Mouse (Mus musculus) stomach, embryonic 15.5 days (tissue): ENCODE measurements around the gene Gja4. TPM values are rescaled to one million over a fixed set of nuclear protein-coding genes. Genes with fewer than 3 reads are reported as not detected.

Experiments
- ATAC-seq: fragments of 200-750 bp; cut with Nextera tagmentation; 2 replicates; pipeline ENCODE4 v1.8.0; 2017; ENCODE audit warnings: low read depth, moderate number of reproducible peaks, moderate TSS enrichment; ENCODE audit not compliant: insufficient read depth, low FRiP score
- H3K27ac ChIP-seq: fragments of 300-500 bp; sonication (generic); 2 replicates; pipeline ENCODE4 v1.5.1; 2015; ENCODE audit warnings: mild to moderate bottlenecking, inconsistent platforms
- H3K27me3 ChIP-seq: fragments of 300-500 bp; sonication (generic); replicated peaks from 2 replicates; pipeline ENCODE4 v1.6.1; 2015; ENCODE audit warnings: inconsistent platforms
- H3K36me3 ChIP-seq: fragments of 300-500 bp; sonication (generic); 2 replicates; pipeline ENCODE4 v1.6.1; 2015; ENCODE audit warnings: inconsistent platforms
- H3K4me1 ChIP-seq: fragments of 300-500 bp; sonication (generic); 2 replicates; pipeline ENCODE4 v1.6.1; 2015; ENCODE audit warnings: inconsistent platforms
- H3K4me2 ChIP-seq: fragments of 300-500 bp; sonication (generic); 2 replicates; pipeline ENCODE4 v1.6.1; 2015; ENCODE audit warnings: mild to moderate bottlenecking, inconsistent platforms
- H3K4me3 ChIP-seq: fragments of 300-500 bp; sonication (generic); replicated peaks from 2 replicates; pipeline ENCODE4 v1.5.1; 2015; ENCODE audit warnings: inconsistent platforms
- H3K9ac ChIP-seq: fragments of 300-500 bp; sonication (generic); 2 replicates; pipeline ENCODE4 v1.6.1; 2015; ENCODE audit warnings: inconsistent platforms
- H3K9me3 ChIP-seq: fragments of 300-500 bp; sonication (generic); 2 replicates; pipeline ENCODE4 v1.6.1; 2016; ENCODE audit warnings: inconsistent platforms
- WGBS: fragments of 180-500 bp; shearing (Covaris S2); methylation state at CpG from one replicate; pipeline ENCODE4 v1.1.7; 2015; 5-methylcytosine and 5-hydroxymethylcytosine counted together
- polyA plus RNA-seq: library from polyadenylated mRNA; unstranded; fragments of >200 nt; fragmentation: Nextera tagmentation; extraction: Ambion mirVana; gene quantifications from 2 replicates; pipeline ENCODE4 v1.2.1, GENCODE M21; 2015

Gene Gja4
- polyA plus RNA-seq, result 15.2 and 15.9 TPM in 2 replicates

DNA sequence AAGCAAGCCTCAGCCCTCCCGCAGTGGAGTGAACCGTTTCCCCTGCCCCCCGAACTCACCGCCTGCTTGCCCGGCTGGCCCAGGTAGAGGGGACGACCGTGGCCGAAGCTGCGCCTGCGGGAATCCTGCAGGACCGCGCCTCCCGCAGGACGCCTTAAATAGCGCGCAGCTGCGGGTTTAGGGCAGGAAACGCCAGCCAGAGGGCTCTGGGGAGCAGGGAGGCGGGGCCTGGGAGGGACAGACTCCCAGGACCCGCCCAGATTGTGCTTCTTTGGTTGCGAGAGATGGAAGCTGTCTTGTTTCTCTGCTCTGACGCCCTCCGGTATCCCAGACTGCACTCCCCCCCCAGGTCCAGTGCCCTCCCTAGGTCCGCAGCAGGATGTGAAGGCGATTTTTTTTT is at the start of gene Gja4:
Gene Gja4, minus strand, starts transcription at position 179 of the 400 bp plus-strand sequence.
- H3K27ac ChIP-seq, result no peak within 1 kb of the TSS
- H3K4me1 ChIP-seq, result no peaks in the 10 kb centered on the region
- peak within 1 kb of the TSS; percentile 2; the same call in 1 of the 2 replicates for H3K9ac ChIP-seq
- peak within 1 kb of the TSS; percentile 78 for H3K4me2 ChIP-seq
- no peaks in the 10 kb centered on the region for H3K9me3 ChIP-seq
- peak; percentile 72; the same call in 1 of the 2 replicates for ATAC-seq
- H3K36me3 ChIP-seq, result no peaks in the 10 kb centered on the region
- peaks cover 28% of the 10 kb centered on the region for H3K27me3 ChIP-seq
- peak within 1 kb of the TSS; percentile 42 for H3K4me3 ChIP-seq
- 0% methylated on average over 25 of the region's 25 CpGs for WGBS

GRCm38 (mm10) chr4:127363331-127363730 is 49.5 kb upstream of the Gja4 start:
- no peak overlapping the region for H3K4me3 ChIP-seq
- no peak overlapping the region for H3K4me2 ChIP-seq
- H3K27me3 ChIP-seq, result no peaks in the 10 kb centered on the region
- H3K36me3 ChIP-seq, result no peaks in the 10 kb centered on the region
- WGBS, result 51% methylated on average over 4 of the region's 4 CpGs
- H3K9me3 ChIP-seq, result no peaks in the 10 kb centered on the region
- H3K9ac ChIP-seq, result no peak overlapping the region
- ATAC-seq, result no peak
- H3K27ac ChIP-seq, result no peak overlapping the region
- no peaks in the 10 kb centered on the region for H3K4me1 ChIP-seq

- Histone ChIP-seq H3K4me1 (no peaks in the 10 kb centered on the region), H3K4me2 (no peak overlapping the region), H3K27me3 (no peaks in the 10 kb centered on the region), H3K36me3 (no peaks in the 10 kb centered on the region), H3K4me3 (no peak overlapping the region), H3K9me3 (no peaks in the 10 kb centered on the region), H3K27ac (no peak overlapping the region), H3K9ac (no peak overlapping the region)
- 75% methylated on average over 3 of the region's 3 CpGs for WGBS
- ATAC-seq, result no peak
Observed at GRCm38 (mm10) chr4:127362520-127362919, 48.7 kb upstream of the Gja4 start.

GRCm38 (mm10) chr4:127358018-127358417 is 44.2 kb upstream of the Gja4 start, which contains the start of gene Gjb5:
Gene Gjb5 (minus strand): TSS chr4:127358181.
- H3K27ac ChIP-seq, result no peak within 1 kb of the TSS
- H3K9ac ChIP-seq, result no peak within 1 kb of the TSS
- no peaks in the 10 kb centered on the region for H3K9me3 ChIP-seq
- ATAC-seq, result peak; percentile 59; the same call in 1 of the 2 replicates
- H3K27me3 ChIP-seq, result no peaks in the 10 kb centered on the region
- H3K36me3 ChIP-seq, result no peaks in the 10 kb centered on the region
- H3K4me3 ChIP-seq, result no peak within 1 kb of the TSS
- H3K4me1 ChIP-seq, result peaks cover 15% of the 10 kb centered on the region; the same call in 1 of the 2 replicates
- H3K4me2 ChIP-seq, result no peak within 1 kb of the TSS
- 27% methylated on average over 5 of the region's 5 CpGs for WGBS

- 37% methylated on average over 15 of the region's 15 CpGs for whole genome bisulfite sequencing
- H3K4me2 ChIP-seq, result no peak overlapping the region
- H3K4me1 ChIP-seq, result peaks cover 15% of the 10 kb centered on the region; the same call in 1 of the 2 replicates
- no peaks in the 10 kb centered on the region for H3K36me3 ChIP-seq
- H3K9me3 ChIP-seq, result no peaks in the 10 kb centered on the region
- H3K27ac ChIP-seq, result no peak overlapping the region
- ATAC-seq, result no peak
- H3K4me3 ChIP-seq, result no peak overlapping the region
- H3K27me3 ChIP-seq, result no peaks in the 10 kb centered on the region
- no peak overlapping the region for H3K9ac ChIP-seq
Observed at GRCm38 (mm10) chr4:127354506-127355485, 41.0 kb upstream of the Gja4 start.

DNA sequence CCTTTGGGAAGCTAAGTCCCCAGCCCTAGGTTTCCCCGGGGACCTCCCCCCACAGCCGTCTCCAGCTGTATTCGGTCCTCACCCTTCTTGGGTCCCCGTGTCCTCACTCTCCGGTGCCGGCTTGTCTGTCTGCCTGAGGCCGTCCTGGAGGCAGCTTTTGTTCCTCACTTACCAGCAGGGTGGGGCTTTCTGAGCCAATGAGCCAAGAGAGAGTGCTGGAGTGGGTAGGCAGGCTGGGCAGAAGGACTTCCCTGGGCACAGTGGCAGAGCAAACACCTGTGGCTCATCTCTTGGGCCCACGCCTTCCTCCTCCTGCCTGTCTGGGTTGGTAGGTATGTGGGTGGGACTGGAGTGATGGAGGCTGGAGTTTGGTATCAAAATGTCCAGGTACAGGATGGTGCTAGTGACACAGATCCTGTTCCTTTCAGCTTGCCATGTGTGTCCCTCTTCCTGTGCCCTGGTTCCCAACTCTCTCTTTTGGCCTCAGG is 40.2 kb upstream of the Gja4 start, which contains the start of gene Gjb4:
Gene Gjb4, minus strand, starts transcription at position 131 of the 488 bp plus-strand sequence.
- no peak within 1 kb of the TSS for H3K27ac ChIP-seq

GRCm38 (mm10) chr4:127352594-127352993 is 38.8 kb upstream of the Gja4 start:
- no peak overlapping the region for H3K27ac ChIP-seq
- no peaks in the 10 kb centered on the region for H3K27me3 ChIP-seq
- H3K9me3 ChIP-seq, result no peaks in the 10 kb centered on the region
- no peak for ATAC-seq
- H3K4me1 ChIP-seq, result peaks cover 15% of the 10 kb centered on the region; the same call in 1 of the 2 replicates
- H3K36me3 ChIP-seq, result no peaks in the 10 kb centered on the region
- H3K4me3 ChIP-seq, result no peak overlapping the region
- no peak overlapping the region for H3K4me2 ChIP-seq
- 34% methylated on average over 1 of the region's 1 CpGs for WGBS
- H3K9ac ChIP-seq, result no peak overlapping the region

More for the DNA sequence above, 40.2 kb upstream of the Gja4 start, which contains the start of gene Gjb4:
- H3K9ac ChIP-seq, result no peak within 1 kb of the TSS
- no peaks in the 10 kb centered on the region for H3K36me3 ChIP-seq
- no peaks in the 10 kb centered on the region for H3K27me3 ChIP-seq
- H3K4me3 ChIP-seq, result no peak within 1 kb of the TSS
- ATAC-seq, result no peak
- H3K4me1 ChIP-seq, result peaks cover 15% of the 10 kb centered on the region; the same call in 1 of the 2 replicates
- no peaks in the 10 kb centered on the region for H3K9me3 ChIP-seq
- H3K4me2 ChIP-seq, result no peak within 1 kb of the TSS
- WGBS, result 50% methylated on average over 8 of the region's 8 CpGs

GRCm38 (mm10) chr4:127349560-127350300 is 35.9 kb upstream of the Gja4 start:
- Histone ChIP-seq H3K36me3 (no peaks in the 10 kb centered on the region), H3K4me3 (no peak overlapping the region), H3K9me3 (no peaks in the 10 kb centered on the region), H3K27ac (no peak overlapping the region), H3K4me1 (peaks cover 10% of the 10 kb centered on the region; the same call in 1 of the 2 replicates), H3K27me3 (no peaks in the 10 kb centered on the region), H3K4me2 (no peak overlapping the region), H3K9ac (no peak overlapping the region)
- 46% methylated on average over 4 of the region's 4 CpGs for WGBS
- ATAC-seq, result no peak

DNA sequence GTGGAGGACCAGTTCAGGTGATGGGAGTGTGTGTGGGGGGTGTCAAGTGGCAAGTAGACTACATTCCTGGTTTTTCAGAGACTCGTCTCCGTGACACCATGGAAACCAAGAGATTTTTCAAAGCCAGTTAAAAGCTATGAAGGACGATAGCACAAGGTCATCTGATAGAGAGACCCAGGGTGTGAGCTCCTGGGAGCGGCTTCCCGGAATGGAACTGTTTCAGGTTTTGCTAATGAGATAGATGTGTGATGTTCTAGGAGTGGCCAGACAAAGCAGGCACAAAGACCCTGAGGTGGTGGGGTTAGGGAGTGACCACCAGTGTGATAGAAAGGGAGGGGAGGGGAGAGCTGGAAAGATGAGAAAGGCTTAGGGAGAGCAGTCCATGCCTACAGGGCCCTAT is 31.2 kb upstream of the Gja4 start:
- 63% methylated on average over 5 of the region's 5 CpGs for WGBS
- no peak overlapping the region for H3K4me2 ChIP-seq
- no peak overlapping the region for H3K9ac ChIP-seq
- H3K36me3 ChIP-seq, result no peaks in the 10 kb centered on the region
- H3K4me3 ChIP-seq, result no peak overlapping the region
- H3K27me3 ChIP-seq, result no peaks in the 10 kb centered on the region
- ATAC-seq, result no peak
- H3K27ac ChIP-seq, result no peak overlapping the region
- no peaks in the 10 kb centered on the region for H3K9me3 ChIP-seq
- no peaks in the 10 kb centered on the region for H3K4me1 ChIP-seq

DNA sequence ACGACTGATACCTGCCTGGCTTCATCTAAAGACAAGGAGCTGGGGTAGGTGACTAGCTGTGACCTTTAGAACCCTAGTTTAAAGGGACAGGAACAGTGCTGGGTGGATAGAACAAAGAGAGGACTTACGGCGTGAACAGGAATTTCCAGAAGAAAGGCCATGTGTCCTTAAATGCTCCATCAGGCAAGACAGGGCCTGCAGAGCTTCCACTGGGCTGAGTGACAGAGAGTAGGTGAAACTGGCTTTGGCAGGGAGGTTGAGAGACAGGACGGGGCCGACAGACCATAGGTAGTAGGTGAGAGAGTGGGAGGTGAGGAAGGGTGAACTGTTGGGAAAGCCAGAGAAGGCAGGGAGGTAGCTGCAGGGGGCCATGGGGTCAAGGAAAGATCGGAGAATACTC is 27.5 kb upstream of the Gja4 start:
- H3K36me3 ChIP-seq, result no peaks in the 10 kb centered on the region
- H3K27me3 ChIP-seq, result no peaks in the 10 kb centered on the region
- no peaks in the 10 kb centered on the region for H3K9me3 ChIP-seq
- H3K4me2 ChIP-seq, result no peak overlapping the region
- WGBS, result 40% methylated on average over 6 of the region's 6 CpGs
- no peak for ATAC-seq
- H3K4me3 ChIP-seq, result no peak overlapping the region
- no peak overlapping the region for H3K9ac ChIP-seq
- 0 out of 2 replicates have a peak overlapping the region, but pooled peaks have one; percentile 23 for H3K27ac ChIP-seq
- no peaks in the 10 kb centered on the region for H3K4me1 ChIP-seq

GRCm38 (mm10) chr4:127337668-127338067 is 23.8 kb upstream of the Gja4 start:
- WGBS, result 83% methylated on average over 5 of the region's 5 CpGs

More at GRCm38 (mm10) chr4:127337668-127338067, 23.8 kb upstream of the Gja4 start:
- Histone ChIP-seq H3K4me1 (no peaks in the 10 kb centered on the region), H3K9me3 (no peaks in the 10 kb centered on the region), H3K27me3 (no peaks in the 10 kb centered on the region), H3K4me3 (no peak overlapping the region), H3K9ac (no peak overlapping the region), H3K36me3 (no peaks in the 10 kb centered on the region), H3K4me2 (no peak overlapping the region), H3K27ac (no peak overlapping the region)
- no peak for ATAC-seq
